Mouse (Mus musculus) forebrain, postnatal 0 days (tissue): ENCODE results near the gene Padi2. TPM values are rescaled to one million over a fixed set of nuclear protein-coding genes. Genes with fewer than 3 reads are reported as not detected.

ENCODE experiments used
- ATAC-seq: fragments of 200-750 bp; cut with Nextera tagmentation; 2 replicates; pipeline ENCODE4 v1.8.0; 2017; ENCODE audit warnings: mild to moderate bottlenecking, moderate library complexity
- DNase-seq: peaks from one replicate; pipeline ENCODE4 v3.0.0-alpha.2; 2015
- H3K27ac ChIP-seq: fragments of 300-500 bp; sonication (generic); 2 replicates; pipeline ENCODE4 v1.5.1; 2014; ENCODE audit warnings: low read depth, mild to moderate bottlenecking, antibody characterized with exemption, low read length, moderate library complexity, mixed read lengths
- H3K27me3 ChIP-seq: fragments of 300-500 bp; sonication (generic); 2 replicates; pipeline ENCODE4 v1.6.1; 2014; ENCODE audit warnings: mild to moderate bottlenecking, low read length, mixed read lengths; ENCODE audit not compliant: insufficient read depth
- H3K36me3 ChIP-seq: fragments of 300-500 bp; sonication (generic); 2 replicates; pipeline ENCODE4 v1.6.1; 2014; ENCODE audit warnings: mild to moderate bottlenecking, moderate library complexity; ENCODE audit not compliant: insufficient read depth
- H3K4me1 ChIP-seq: fragments of 300-500 bp; sonication (generic); 2 replicates; pipeline ENCODE4 v1.6.1; 2014; ENCODE audit warnings: antibody characterized with exemption; ENCODE audit not compliant: insufficient read depth
- H3K4me2 ChIP-seq: fragments of 300-500 bp; sonication (generic); 2 replicates; pipeline ENCODE4 v1.6.1; 2014; ENCODE audit warnings: low read depth, mild to moderate bottlenecking, moderate library complexity
- H3K4me3 ChIP-seq: fragments of 300-500 bp; sonication (generic); 2 replicates; pipeline ENCODE4 v1.5.1; 2014; ENCODE audit warnings: low read depth, low read length, mixed read lengths
- H3K9ac ChIP-seq: fragments of 300-500 bp; sonication (generic); 2 replicates; pipeline ENCODE4 v1.6.1; 2014; ENCODE audit warnings: mild to moderate bottlenecking
- H3K9me3 ChIP-seq: fragments of 300-500 bp; sonication (generic); 2 replicates; pipeline ENCODE4 v1.6.1; 2016; ENCODE audit warnings: low read length
- CTCF ChIP-seq: sonication (generic); IDR thresholded peaks from 2 replicates; pipeline ENCODE4 v1.5.1; 2016; ENCODE audit warnings: antibody characterized with exemption, control low read depth, low read depth
- WGBS: fragments of 180-500 bp; shearing (Covaris S2); extraction: QIAGEN DNeasy Blood & Tissue Kit; methylation state at CpG from one replicate; pipeline ENCODE4 v1.1.7; 2014; 5-methylcytosine and 5-hydroxymethylcytosine counted together
- polyA plus RNA-seq: library from polyadenylated mRNA; unstranded; fragments of >200 nt; fragmentation: Nextera tagmentation; extraction: Ambion mirVana; gene quantifications from 2 replicates; pipeline ENCODE4 v1.2.1, GENCODE M21; 2015
- total RNA-seq: library from RNA; depleted of rRNA; stranded (reverse); fragments of >200 nt; gene quantifications from 2 replicates; pipeline ENCODE4 v1.2.3, GENCODE M21; 2014; rRNA removed

Padi2 gene
- total RNA-seq (1.1 and 1.8 TPM in 2 replicates), polyA plus RNA-seq (1.2 and 1.3 TPM in 2 replicates)

DNA sequence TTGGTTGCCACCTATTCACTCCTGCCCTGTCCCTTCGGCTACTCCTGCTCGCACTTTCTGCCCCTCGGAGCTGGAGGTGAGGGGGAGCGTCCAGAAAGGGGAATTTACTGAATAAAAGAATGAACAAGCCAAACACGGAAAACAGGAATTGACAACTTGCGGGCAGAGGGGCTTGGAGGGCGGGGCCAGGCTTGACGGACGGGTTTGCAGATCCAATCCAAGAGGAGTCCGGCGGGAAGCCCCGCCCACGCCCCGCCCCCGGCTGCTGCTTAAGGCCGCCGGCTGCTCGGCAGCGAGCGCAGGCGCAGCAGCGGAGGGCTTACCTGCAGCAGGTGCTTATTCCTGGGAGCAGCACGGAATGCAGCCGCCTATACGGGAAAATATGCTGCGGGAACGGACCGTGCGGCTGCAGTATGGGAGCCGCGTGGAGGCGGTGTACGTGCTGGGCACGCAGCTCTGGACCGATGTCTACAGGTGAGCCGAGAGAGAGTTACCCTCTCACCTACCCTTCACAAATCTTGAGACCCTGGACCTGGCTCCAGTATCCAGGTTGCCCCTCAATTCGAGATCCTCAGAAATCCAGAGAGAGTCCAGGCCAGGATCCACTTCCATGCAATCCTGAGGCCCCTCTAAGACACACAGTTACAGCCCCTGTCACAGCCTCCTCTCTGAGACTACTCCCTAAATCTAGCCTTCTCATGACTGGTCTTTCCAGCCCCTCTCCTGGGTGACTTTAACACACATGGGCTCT, at the start of gene Padi2:
Padi2 (plus strand) TSS at position 269 of the 751 bp plus-strand sequence.
- DNase-seq (peak; percentile 90), ATAC-seq (peak; percentile 92)
- peaks cover 4% of the 10 kb centered on the region; the same call in 1 of the 2 replicates for H3K4me1 ChIP-seq
- H3K27me3 ChIP-seq = 0 out of 2 replicates have a peak, but pooled peaks cover 9% of the 10 kb centered on the region
- no peaks in the 10 kb centered on the region for H3K9me3 ChIP-seq
- TF ChIP-seq CTCF = no peak
- 2% methylated on average over 37 of the region's 37 CpGs for WGBS
- H3K27ac ChIP-seq = no peak within 1 kb of the TSS
- no peaks in the 10 kb centered on the region for H3K36me3 ChIP-seq
- H3K4me3 ChIP-seq = peak within 1 kb of the TSS; percentile 41
- peak within 1 kb of the TSS; percentile 80 for H3K4me2 ChIP-seq
- H3K9ac ChIP-seq = peak within 1 kb of the TSS; percentile 41; the same call in 1 of the 2 replicates

DNA sequence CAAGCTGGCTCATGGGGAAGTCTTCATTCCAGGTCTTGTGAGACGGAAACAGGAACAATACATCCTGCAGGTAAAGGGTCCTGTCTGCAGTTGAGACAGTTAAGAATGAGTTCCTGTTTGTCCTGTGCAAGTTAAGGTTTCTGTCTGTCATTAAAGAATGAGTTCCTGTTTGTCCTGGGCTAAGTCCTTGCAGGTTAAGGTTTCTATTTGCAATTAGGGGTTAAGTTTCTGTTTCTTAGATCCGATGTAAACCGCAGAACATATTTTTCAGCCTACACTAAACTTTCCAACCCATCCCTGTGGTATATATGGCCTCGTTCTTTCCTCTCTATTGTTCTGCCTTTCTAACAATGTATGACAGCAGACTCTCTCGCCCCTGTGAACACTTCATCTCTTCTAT, 49.1 kb upstream of the Padi2 start:
- no peaks in the 10 kb centered on the region for H3K27me3 ChIP-seq
- no peaks in the 10 kb centered on the region for H3K36me3 ChIP-seq
- no peak overlapping the region for H3K4me2 ChIP-seq
- no peak overlapping the region for H3K27ac ChIP-seq
- WGBS = 79% methylated on average over 5 of the region's 5 CpGs
- H3K9me3 ChIP-seq = no peaks in the 10 kb centered on the region
- H3K4me3 ChIP-seq = no peak overlapping the region
- no peak for TF ChIP-seq CTCF
- ATAC-seq (no peak), DNase-seq (no peak)
- H3K9ac ChIP-seq = no peak overlapping the region
- no peaks in the 10 kb centered on the region for H3K4me1 ChIP-seq

DNA sequence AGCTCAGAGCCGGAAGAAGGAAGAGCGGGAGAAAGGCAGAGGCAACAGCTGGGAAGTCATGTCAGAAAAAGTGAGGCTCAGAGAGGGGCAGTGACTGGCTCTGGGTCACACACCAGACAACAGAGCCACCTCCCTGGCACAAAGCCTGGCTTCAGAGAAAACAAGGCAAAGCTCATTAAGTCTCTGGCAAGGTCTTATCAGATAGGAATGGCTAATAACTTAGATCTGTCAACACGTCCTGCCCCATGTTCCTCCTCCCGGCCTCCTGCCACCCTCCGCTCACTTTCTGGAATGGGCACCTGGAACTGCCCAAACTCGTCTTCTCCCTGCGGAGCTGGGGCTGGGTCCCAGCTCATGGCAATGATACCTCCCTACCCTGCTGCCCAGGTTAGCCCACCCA, 48.3 kb upstream of the Padi2 start:
- Histone ChIP-seq H3K4me2 (no peak overlapping the region), H3K27ac (no peak overlapping the region), H3K36me3 (no peaks in the 10 kb centered on the region), H3K4me1 (no peaks in the 10 kb centered on the region), H3K9me3 (no peaks in the 10 kb centered on the region), H3K4me3 (no peak overlapping the region), H3K27me3 (no peaks in the 10 kb centered on the region), H3K9ac (no peak overlapping the region)
- ATAC-seq = no peak
- no peak for DNase-seq
- TF ChIP-seq CTCF = no peak
- WGBS = 71% methylated on average over 7 of the region's 7 CpGs

DNA sequence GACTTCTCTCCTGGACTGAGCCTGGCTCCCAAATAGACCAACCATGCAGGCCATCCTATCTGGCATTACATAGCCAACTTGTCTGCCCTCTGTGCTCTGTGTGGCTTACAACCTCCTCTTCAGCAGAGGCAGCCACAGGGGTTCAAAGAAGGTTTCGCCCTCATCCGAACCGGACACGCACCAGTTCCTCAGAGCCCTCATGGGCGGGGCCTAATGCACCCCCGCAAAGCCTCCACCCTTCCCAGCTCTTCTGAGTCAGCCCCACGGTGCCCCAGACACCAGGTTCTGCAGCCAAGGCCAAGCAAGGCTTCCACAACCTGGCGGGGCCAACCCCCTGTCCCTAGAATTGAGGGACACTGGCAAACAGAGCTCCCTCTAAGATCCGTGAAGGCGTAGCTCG, 46.9 kb upstream of the Padi2 start:
- H3K4me2 ChIP-seq = no peak overlapping the region
- H3K36me3 ChIP-seq = no peaks in the 10 kb centered on the region
- H3K4me1 ChIP-seq = no peaks in the 10 kb centered on the region
- WGBS = 87% methylated on average over 11 of the region's 11 CpGs
- no peak overlapping the region for H3K4me3 ChIP-seq
- no peak overlapping the region for H3K9ac ChIP-seq
- no peak overlapping the region for H3K27ac ChIP-seq
- ATAC-seq = no peak
- TF ChIP-seq CTCF = no peak
- no peaks in the 10 kb centered on the region for H3K27me3 ChIP-seq
- H3K9me3 ChIP-seq = no peaks in the 10 kb centered on the region
- no peak for DNase-seq

DNA sequence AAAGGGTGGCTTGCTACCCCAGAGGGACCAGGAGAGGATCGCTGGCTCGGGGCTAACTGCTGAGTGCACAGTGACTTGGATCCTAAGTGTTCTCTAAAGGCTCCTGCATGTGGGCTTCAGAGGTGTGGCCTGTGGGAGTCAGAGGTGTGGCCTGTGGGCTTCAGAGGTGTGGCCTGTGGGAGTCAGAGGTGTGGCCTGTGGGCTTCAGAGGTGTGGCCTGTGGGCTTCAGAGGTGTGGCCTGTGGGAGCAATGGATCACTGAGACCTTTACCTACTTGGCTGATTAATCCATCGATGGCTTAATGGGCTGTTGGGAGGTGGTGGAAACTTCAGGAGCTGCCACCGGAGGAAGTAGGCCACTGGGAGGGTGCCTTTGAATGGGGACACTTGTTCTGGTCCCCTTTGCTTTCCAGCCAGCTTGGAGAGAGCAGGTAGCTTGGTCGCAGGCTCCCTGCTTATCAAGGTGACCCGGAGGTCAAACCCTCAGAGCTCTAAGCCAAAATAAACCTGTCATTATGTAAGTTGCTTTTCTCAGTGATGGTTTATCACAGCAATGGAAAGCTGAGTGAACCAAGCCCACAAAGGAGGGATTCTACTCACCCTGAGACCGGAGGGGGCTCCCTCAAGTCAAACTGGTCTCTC, 45.9 kb upstream of the Padi2 start:
- no peak for TF ChIP-seq CTCF
- Histone ChIP-seq H3K9me3 (no peaks in the 10 kb centered on the region), H3K27me3 (no peaks in the 10 kb centered on the region), H3K36me3 (no peaks in the 10 kb centered on the region), H3K27ac (no peak overlapping the region), H3K4me3 (no peak overlapping the region), H3K4me2 (no peak overlapping the region), H3K4me1 (no peaks in the 10 kb centered on the region), H3K9ac (no peak overlapping the region)
- DNase-seq = no peak
- WGBS = 58% methylated on average over 7 of the region's 7 CpGs
- ATAC-seq = no peak

DNA sequence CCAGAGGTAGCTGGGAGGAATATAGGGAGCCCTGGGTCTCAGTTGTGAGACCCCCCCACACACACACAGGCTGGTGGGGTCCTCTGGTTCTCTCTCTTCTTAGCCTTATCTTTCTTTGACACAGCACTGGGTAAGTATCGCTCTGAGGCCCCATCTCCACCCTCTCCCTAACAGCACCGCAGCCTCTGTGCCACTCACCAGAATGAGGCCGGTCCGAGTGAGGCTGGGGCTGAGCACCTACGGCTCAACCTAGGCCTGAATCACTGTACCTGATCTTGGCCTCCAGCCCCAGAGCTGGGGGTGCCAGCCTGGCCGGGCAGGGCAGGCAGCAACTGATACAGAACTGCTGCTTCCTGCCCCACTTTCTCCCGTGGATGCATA, 45.4 kb upstream of the Padi2 start:
- H3K9ac ChIP-seq = no peak overlapping the region
- no peaks in the 10 kb centered on the region for H3K9me3 ChIP-seq
- no peaks in the 10 kb centered on the region for H3K4me1 ChIP-seq
- 92% methylated on average over 7 of the region's 7 CpGs for WGBS
- no peak overlapping the region for H3K4me2 ChIP-seq
- DNase-seq = no peak
- no peak for ATAC-seq
- TF ChIP-seq CTCF = no peak
- H3K27me3 ChIP-seq = no peaks in the 10 kb centered on the region
- no peak overlapping the region for H3K27ac ChIP-seq
- H3K36me3 ChIP-seq = no peaks in the 10 kb centered on the region
- no peak overlapping the region for H3K4me3 ChIP-seq

DNA sequence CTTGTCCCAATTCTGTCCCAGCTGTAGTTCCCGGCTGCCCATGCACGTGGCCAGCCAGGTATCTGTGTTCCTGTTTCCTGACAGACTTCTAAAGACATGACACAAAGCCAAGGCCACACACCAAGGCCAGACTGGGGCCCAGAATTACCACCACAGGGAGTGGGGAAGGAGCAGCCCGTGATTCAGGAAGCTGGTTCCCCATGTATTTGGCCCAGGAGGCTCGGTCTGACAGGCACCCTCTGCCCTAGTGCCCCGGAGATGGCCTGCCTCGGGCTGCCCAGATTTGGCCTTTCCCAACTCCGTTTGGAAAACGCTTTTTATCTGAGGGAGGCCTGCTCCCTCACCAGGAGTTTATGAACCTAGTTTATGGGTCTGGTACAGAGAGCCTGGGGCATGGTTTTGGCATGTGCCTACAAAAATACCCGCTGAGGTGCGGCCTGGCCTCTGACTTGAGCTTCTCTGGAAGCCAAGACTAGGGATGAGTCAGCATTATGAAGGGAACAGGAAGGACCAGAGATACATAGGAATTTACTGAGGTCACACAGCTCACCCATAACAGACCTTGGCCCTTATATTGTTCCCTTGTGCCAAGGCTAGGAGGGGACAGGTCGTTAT, 44.0 kb upstream of the Padi2 start:
- H3K4me1 ChIP-seq = no peaks in the 10 kb centered on the region
- H3K4me3 ChIP-seq = no peak overlapping the region
- H3K9me3 ChIP-seq = no peaks in the 10 kb centered on the region
- H3K4me2 ChIP-seq = no peak overlapping the region
- DNase-seq (no peak), ATAC-seq (no peak)
- TF ChIP-seq CTCF = no peak
- 76% methylated on average over 11 of the region's 11 CpGs for WGBS
- no peaks in the 10 kb centered on the region for H3K27me3 ChIP-seq
- H3K27ac ChIP-seq = no peak overlapping the region
- no peak overlapping the region for H3K9ac ChIP-seq
- H3K36me3 ChIP-seq = no peaks in the 10 kb centered on the region
